Mouse (Mus musculus) ES-Bruce4 (cell line): ENCODE measurements around the gene Lifr. TPM values are rescaled to one million over a fixed set of nuclear protein-coding genes. Genes with fewer than 3 reads are reported as not detected.

Source experiments
- H3K27ac ChIP-seq: 2 replicates; pipeline ENCODE4 v1.5.1; 2012; ENCODE audit warnings: low read length, inconsistent platforms; ENCODE audit not compliant: insufficient read depth
- H3K27me3 ChIP-seq: 2 replicates; pipeline ENCODE4 v1.6.1; 2012; ENCODE audit warnings: mild to moderate bottlenecking, low read length, inconsistent platforms; ENCODE audit not compliant: control insufficient read depth, poor library complexity, insufficient read depth, severe bottlenecking
- H3K36me3 ChIP-seq: 2 replicates; pipeline ENCODE4 v1.6.1; 2012; ENCODE audit warnings: inconsistent platforms, mild to moderate bottlenecking, low read length, moderate library complexity; ENCODE audit not compliant: control insufficient read depth, poor library complexity, insufficient read depth, severe bottlenecking
- H3K4me1 ChIP-seq: one replicate; pipeline ENCODE4 v1.8.1; 2011; ENCODE audit warnings: low read length; ENCODE audit not compliant: control insufficient read depth, insufficient read depth
- H3K4me3 ChIP-seq: 2 replicates; pipeline ENCODE4 v1.5.1; 2011; ENCODE audit warnings: low read depth, mild to moderate bottlenecking, low read length
- H3K9ac ChIP-seq: 2 replicates; pipeline ENCODE4 v1.6.1; 2012; ENCODE audit warnings: low read depth, mild to moderate bottlenecking, inconsistent platforms; ENCODE audit not compliant: poor library complexity, severe bottlenecking
- H3K9me3 ChIP-seq: replicated peaks from 2 replicates; pipeline ENCODE4 v1.6.1; 2012; ENCODE audit warnings: mild to moderate bottlenecking, low read length, inconsistent platforms; ENCODE audit not compliant: control insufficient read depth, poor library complexity, insufficient read depth, severe bottlenecking
- CTCF ChIP-seq: IDR thresholded peaks from one replicate; pipeline ENCODE4 v1.8.1; 2011; ENCODE audit warnings: low read depth, low read length
- EP300 ChIP-seq: IDR thresholded peaks from 2 replicates; pipeline ENCODE4 v1.6.1; 2011; ENCODE audit warnings: low read depth, low read length; ENCODE audit not compliant: insufficient read depth
- POLR2A ChIP-seq: IDR thresholded peaks from one replicate; pipeline ENCODE4 v1.8.1; 2011; ENCODE audit warnings: low read length; ENCODE audit not compliant: insufficient read depth
- polyA plus RNA-seq: library from polyadenylated mRNA; stranded (reverse); fragments of >200 nt; gene quantifications from 2 replicates; pipeline ENCODE4 v1.2.4, GENCODE M21; 2011; ENCODE audit warnings: low read depth; ENCODE audit not compliant: missing spikeins, insufficient read depth, insufficient read length

The Lifr gene
- polyA plus RNA-seq: 32.0 and 33.8 TPM in 2 replicates

DNA sequence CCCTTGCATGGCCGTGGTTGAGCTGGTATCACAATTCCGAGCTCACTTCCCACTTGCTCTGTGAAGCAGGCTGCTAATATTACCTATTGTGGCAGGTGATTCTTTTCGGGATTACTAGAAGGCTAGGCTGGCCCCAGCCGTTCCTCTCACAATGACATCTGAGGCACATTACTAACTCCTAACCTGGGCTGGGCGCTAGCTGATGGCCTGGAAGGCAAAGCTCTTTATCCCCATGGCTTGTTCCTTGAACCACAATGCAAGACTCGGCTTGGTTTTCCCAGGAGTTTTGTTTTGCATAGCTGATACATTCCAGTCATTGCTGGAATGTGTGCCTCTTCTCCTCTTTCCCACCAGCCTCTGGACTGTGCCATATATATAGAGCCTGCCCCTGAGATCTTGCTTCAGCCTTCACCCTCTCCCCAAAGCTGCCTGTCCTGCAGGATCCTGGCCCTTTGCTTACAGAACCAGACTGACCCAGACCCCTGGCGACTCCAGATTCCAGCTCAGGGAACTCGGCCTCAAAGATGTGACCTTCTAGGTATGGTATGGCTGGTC, at the start of gene Lifr:
Gene Lifr (plus strand): TSS at position 404 of the 555 bp plus-strand sequence.
- Histone ChIP-seq H3K4me1 (no peaks in the 10 kb centered on the region), H3K27me3 (no peaks in the 10 kb centered on the region), H3K36me3 (no peaks in the 10 kb centered on the region), H3K4me3 (no peak within 1 kb of the TSS), H3K9ac (no peak within 1 kb of the TSS), H3K9me3 (no peaks in the 10 kb centered on the region), H3K27ac (no peak within 1 kb of the TSS)
- TF ChIP-seq CTCF: no peak
- no peak for TF ChIP-seq EP300
- TF ChIP-seq POLR2A: no peak

DNA sequence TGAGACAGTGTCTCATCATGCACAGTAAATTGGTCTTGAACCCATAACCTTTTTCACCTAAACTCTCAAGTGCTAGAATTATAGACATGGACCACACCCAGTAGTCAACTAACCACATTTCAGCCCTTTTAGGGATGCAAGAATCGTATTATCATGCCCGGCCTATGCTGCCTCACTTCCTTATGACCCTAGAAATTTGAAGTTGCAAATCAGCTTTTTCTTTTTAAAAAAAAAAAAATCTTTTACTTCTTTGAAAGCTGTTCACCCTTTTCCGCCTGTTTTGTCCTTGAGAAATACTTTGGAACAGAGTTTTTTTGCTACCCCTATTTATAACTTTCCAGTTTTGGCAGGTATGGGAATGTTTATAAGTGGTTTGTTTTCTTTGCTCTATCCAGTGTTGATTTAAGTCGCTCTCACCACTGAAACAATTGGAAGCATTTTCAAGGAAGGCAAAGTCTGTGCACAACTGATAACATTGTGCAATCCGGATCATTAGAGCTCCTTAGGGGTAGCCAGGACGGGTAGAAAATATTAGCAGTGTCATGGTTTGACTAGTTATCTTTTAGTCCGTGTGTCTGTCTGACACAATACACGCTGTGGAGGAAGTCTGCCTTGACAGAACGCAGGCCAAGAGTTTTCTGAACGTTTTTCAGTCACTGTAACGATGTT, 46.2 kb upstream of the Lifr start:
- TF ChIP-seq POLR2A (no peak), CTCF (no peak), EP300 (no peak)
- Histone ChIP-seq H3K27me3 (no peaks in the 10 kb centered on the region), H3K36me3 (no peaks in the 10 kb centered on the region), H3K27ac (no peak overlapping the region), H3K9me3 (no peaks in the 10 kb centered on the region), H3K4me3 (no peak overlapping the region), H3K9ac (no peak overlapping the region), H3K4me1 (peaks cover 1% of the 10 kb centered on the region)

DNA sequence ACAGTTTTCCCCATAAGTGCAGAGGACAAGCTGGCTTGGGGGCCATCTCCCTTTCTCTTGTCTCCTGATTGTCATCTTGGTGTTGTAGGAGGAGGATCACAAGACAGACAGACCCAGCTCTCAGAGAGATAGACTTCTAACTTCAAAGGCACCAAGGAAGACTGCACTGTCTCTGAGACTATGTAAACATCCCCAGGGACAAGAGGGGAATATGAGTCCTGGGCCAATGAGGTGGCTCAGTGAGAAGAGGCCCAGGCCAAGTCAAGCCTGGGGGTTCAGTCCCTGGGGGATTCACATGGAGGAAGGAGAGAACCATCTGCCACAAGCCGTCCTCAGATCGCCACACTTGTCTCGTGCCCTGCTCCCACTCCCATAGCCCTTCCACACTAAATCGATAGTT, 45.4 kb upstream of the Lifr start:
- TF ChIP-seq POLR2A (no peak), EP300 (no peak)
- peaks cover 1% of the 10 kb centered on the region for H3K4me1 ChIP-seq
- no peak overlapping the region for H3K4me3 ChIP-seq

DNA sequence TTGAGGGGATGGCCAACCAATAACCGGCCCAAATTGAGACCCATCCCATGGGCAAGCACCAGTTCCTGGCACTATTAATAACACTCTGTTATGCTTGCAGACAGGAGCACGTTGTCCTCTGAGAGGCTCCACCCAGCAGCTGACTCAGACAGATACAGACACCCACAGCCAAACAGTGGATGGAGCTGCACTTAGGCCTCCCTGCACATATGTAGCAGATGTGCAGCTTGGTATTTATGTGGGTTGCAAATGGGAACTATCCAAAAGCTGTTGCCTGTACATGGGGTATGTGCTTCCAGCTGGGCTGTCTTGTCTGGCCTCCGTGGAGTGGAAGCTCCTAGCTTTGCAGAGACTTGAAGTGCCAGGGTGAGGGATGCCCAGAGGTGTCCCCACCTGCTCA, 42.5 kb upstream of the Lifr start:
- TF ChIP-seq POLR2A: no peak
- TF ChIP-seq EP300: no peak
- TF ChIP-seq CTCF: no peak
- no peak overlapping the region for H3K27ac ChIP-seq
- H3K4me3 ChIP-seq: no peak overlapping the region
- H3K36me3 ChIP-seq: no peaks in the 10 kb centered on the region
- no peaks in the 10 kb centered on the region for H3K4me1 ChIP-seq
- no peak overlapping the region for H3K9ac ChIP-seq
- H3K9me3 ChIP-seq: no peaks in the 10 kb centered on the region
- H3K27me3 ChIP-seq: no peaks in the 10 kb centered on the region

More for the DNA sequence above, 45.4 kb upstream of the Lifr start:
- no peaks in the 10 kb centered on the region for H3K9me3 ChIP-seq
- no peak overlapping the region for H3K9ac ChIP-seq
- H3K36me3 ChIP-seq: no peaks in the 10 kb centered on the region
- H3K27me3 ChIP-seq: no peaks in the 10 kb centered on the region
- no peak overlapping the region for H3K27ac ChIP-seq

DNA sequence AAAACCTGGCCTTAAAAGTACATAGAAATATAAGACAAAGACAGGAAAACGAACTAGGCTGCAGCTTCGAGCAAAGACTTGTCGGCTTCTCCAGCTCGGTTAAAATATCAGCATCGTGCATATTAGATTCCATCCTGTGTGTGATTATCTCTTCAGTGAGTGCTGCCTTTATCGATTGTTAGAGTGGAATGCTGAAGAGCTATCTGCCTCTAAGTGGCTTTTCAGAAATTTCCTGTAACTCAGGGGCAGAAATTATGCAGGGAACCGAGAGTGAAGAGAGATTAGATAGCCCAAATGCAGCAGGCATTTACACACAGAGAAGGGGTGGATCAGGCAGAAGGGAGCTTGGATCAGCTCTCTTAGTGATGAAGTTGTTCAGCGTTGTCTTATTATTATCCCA, 41.5 kb upstream of the Lifr start:
- no peaks in the 10 kb centered on the region for H3K36me3 ChIP-seq
- TF ChIP-seq POLR2A (no peak), CTCF (no peak), EP300 (no peak)

DNA sequence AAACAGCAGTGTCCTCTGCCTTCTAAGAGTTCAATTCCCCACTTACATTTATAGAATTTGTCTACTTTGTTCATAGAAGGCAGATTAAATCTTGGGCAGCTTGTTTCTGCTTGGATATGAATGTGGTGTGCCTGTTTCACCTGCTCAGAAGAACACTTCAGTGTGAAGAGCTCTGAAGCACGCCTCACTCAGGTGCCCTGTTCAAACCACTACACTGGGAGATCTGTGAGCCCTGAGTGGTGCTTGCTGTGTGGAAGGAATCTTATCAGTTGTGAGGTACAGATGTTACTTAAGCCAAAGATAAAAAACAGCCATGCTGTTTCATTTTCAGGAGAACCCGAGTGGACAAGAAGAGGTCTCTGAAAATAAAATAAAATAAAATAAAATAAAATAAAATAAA, 38.7 kb upstream of the Lifr start:
- no peak for TF ChIP-seq CTCF
- TF ChIP-seq POLR2A: no peak
- TF ChIP-seq EP300: no peak
- H3K9me3 ChIP-seq: no peaks in the 10 kb centered on the region
- no peak overlapping the region for H3K27ac ChIP-seq
- no peak overlapping the region for H3K4me3 ChIP-seq
- H3K9ac ChIP-seq: no peak overlapping the region
- no peaks in the 10 kb centered on the region for H3K4me1 ChIP-seq
- H3K36me3 ChIP-seq: no peaks in the 10 kb centered on the region
- no peaks in the 10 kb centered on the region for H3K27me3 ChIP-seq

More for the DNA sequence above, 41.5 kb upstream of the Lifr start:
- no peaks in the 10 kb centered on the region for H3K4me1 ChIP-seq
- no peaks in the 10 kb centered on the region for H3K27me3 ChIP-seq
- no peaks in the 10 kb centered on the region for H3K9me3 ChIP-seq
- no peak overlapping the region for H3K9ac ChIP-seq
- H3K4me3 ChIP-seq: no peak overlapping the region
- H3K27ac ChIP-seq: no peak overlapping the region
